Mouse (Mus musculus): ENCODE data around the gene Msh5. TPM values are rescaled to one million over a fixed set of nuclear protein-coding genes. Genes with fewer than 3 reads are reported as not detected.

The Msh5 gene
- polyA plus RNA-seq, 1 experiment from 2014 or later: 3.9 TPM

DNA sequence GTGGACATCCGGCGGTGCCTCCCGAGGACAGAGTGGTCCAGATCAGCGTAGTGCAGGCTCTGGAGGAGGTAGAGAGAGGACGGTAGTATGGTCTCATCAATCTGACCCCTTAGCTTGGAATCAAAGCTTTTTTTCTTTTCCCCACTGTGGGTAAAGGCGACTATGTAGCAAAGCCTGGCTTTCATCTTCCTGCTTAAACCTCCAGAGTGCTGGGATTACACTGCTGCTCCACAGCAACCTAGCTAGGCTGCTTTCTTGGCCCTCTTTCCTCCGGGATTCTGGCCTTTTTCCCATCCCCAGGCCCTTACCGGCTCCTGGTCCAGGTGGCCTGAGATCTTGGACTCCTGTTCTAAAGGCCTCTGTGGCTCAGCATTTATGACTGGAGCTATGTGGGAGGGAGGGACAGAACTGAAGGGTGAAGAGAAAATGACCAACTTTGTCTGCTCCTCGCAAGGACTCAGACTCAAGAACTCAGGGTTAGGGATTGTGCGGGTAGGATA is 17.9 kb upstream of the Msh5 start:
- peaks cover 31% of the 10 kb centered on the region for H3K36me3 ChIP-seq
- H3K4me1 ChIP-seq: peaks cover 41% of the 10 kb centered on the region
- 19% methylated on average over 10 of the region's 10 CpGs for WGBS
- peak overlapping the region; percentile 56 for H3K4me3 ChIP-seq
- no peaks in the 10 kb centered on the region for H3K9me3 ChIP-seq
- DNase-seq (ENCODE audit: low spot score): no peak
- no peak overlapping the region for H3K27ac ChIP-seq
- peaks cover 65% of the 10 kb centered on the region for H3K27me3 ChIP-seq (ENCODE audit: insufficient read depth, poor library complexity, severe bottlenecking)

DNA sequence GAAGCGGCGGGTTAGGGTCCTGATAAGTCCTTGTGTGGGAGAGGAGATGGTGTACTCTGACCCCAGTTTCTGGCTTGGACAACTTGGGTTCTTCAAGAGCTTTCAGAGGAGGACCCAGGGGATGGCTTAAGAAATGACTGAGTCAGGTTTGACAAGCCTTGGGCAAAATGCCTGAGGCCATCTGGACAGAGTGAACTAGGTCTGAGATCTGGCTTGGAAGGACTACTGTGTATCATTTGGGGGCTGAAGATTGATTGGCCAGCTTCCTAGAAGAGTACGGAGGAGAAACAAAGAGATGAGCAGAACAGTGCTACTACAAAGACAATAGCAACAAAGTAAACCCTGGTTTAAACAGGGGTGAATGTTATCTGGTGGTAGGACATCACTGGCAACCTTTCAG is 16.9 kb upstream of the Msh5 start:
- Histone ChIP-seq H3K4me1 (peaks cover 46% of the 10 kb centered on the region), H3K4me3 (no peak overlapping the region), H3K9me3 (no peaks in the 10 kb centered on the region), H3K27me3 (ENCODE audit: insufficient read depth, poor library complexity, severe bottlenecking) (peaks cover 56% of the 10 kb centered on the region), H3K36me3 (peaks cover 31% of the 10 kb centered on the region), H3K27ac (no peak overlapping the region)
- 83% methylated on average over 3 of the region's 3 CpGs for WGBS
- DNase-seq (ENCODE audit: low spot score): no peak

DNA sequence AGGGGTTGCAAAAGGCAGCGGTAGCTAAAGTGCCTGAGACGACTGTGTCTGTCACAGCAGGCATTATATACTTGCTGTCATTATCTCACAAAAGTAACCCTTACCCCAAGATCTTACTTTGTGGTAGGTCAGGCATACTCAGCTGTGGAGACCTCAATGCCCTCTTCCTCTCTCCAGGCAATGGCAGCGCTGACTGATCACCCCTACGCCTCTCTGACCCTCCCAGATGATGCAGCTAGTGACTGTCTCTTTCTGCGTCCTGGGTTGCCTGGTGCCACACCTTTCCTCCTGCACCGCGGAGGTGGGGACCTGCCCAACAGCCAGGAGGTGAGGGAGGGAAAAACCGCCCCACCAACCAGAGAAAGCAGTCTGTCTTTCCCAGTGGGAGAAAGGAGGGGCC is 14.8 kb upstream of the Msh5 start:
- 71% methylated on average over 8 of the region's 8 CpGs for WGBS
- Histone ChIP-seq H3K4me3 (no peak overlapping the region), H3K27ac (no peak overlapping the region), H3K4me1 (peaks cover 56% of the 10 kb centered on the region), H3K27me3 (ENCODE audit: insufficient read depth, poor library complexity, severe bottlenecking) (peaks cover 34% of the 10 kb centered on the region), H3K36me3 (peaks cover 52% of the 10 kb centered on the region), H3K9me3 (no peaks in the 10 kb centered on the region)
- no peak for DNase-seq (ENCODE audit: low spot score)

DNA sequence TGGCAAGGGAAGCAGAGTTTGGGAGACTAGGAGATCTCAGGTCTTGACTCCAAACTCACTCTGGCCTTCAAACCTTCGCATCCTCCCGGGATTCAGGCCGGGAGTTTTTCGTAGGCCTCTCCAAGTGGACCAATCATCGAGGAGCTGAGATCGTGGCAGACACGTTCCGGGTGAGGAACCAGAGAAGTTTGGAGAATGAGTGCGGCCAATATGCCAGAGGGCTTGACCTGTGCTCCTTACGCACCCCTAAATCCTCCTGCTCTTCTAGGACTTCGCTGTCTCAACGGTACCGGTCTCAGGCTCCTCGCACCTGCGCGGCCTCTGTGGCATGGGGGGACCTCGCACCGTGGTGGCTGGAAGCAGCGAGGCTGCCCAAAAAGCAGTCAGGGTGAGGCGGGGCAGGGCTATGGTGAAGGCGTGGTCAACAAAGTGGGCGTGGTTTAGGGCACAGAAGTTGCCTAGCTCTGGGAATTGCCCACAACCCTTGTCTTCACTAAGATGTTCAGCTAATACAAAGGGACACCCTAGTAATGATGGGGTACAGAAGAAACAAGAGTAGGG is 14.3 kb upstream of the Msh5 start:
- no peak for DNase-seq (ENCODE audit: low spot score)
- Histone ChIP-seq H3K4me1 (peaks cover 54% of the 10 kb centered on the region), H3K27ac (no peak overlapping the region), H3K9me3 (no peaks in the 10 kb centered on the region), H3K27me3 (ENCODE audit: insufficient read depth, poor library complexity, severe bottlenecking) (peaks cover 29% of the 10 kb centered on the region), H3K36me3 (peaks cover 56% of the 10 kb centered on the region), H3K4me3 (peak overlapping the region; percentile 77)
- WGBS: 60% methylated on average over 22 of the region's 22 CpGs

DNA sequence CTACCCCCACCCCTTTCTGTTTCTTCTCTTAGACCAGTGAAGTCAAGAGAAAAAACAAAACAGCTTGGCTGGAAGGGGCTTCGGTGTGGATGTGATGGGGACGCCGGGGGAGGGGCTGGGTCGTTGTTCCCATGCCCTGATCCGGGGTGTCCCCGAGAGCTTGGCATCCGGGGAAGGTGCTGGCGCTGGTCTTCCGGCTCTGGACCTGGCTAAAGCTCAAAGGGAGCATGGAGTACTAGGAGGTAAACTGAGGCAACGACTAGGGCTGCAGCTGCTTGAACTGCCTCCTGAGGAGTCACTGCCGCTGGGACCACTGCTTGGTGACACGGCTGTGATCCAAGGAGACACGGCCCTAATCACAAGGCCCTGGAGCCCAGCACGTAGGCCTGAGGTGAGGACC is 13.5 kb upstream of the Msh5 start:
- Histone ChIP-seq H3K4me1 (peaks cover 49% of the 10 kb centered on the region), H3K27ac (peak overlapping the region; percentile 92; the same call in 1 of the 2 replicates), H3K9me3 (no peaks in the 10 kb centered on the region), H3K36me3 (peaks cover 63% of the 10 kb centered on the region), H3K4me3 (peak overlapping the region; percentile 77), H3K27me3 (ENCODE audit: insufficient read depth, poor library complexity, severe bottlenecking) (peaks cover 22% of the 10 kb centered on the region)
- 24% methylated on average over 14 of the region's 14 CpGs for WGBS
- DNase-seq (ENCODE audit: low spot score): no peak

DNA sequence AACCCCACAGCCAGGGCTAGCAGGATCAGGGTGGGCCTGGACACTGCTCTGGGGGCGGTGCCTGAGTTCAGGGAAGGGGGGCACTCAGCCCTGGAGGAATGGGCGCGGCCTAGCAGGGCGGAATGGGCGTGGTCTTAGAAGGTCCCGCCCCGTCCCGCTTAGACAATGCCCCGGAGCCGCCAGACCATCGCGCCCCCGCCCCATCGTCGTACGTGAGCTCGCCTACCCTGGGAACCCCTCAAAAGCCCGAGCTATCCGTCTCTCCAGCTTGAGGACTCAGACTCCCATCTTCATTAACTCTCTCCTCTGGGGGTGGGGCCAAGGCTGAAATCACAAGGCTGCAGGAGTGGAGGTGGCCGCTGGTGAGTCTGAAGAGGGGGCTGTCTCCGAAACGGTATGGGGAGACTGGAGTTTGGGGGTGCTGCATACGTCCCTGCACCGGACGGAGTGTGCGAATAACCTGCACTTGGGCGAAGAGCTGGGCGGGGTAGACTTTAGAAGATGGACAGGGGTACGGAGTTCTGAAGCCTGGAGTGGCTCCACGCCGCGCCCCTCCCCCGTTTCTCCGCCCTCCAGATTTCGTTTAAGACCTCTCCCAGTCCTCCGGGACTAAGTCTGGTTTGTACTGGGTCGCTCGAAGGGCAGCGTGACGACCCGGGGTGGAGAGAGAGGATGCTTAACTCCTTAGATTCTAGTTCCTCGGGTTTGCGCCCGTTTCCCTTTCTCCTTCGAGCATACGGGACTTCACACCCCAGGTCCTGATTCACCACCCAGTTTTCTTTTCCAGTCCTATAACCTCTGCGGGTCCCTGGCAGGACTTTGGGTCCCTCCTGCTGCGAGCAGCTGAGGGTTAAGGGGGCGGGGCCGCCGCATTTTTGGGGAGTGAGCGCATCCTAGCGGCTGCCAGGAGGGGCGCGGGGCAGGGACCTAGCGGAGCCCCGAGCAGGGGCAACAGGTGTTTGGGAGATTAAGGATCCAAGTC is 12.7 kb upstream of the Msh5 start, which contains the start of gene Ddah2:
TSS of gene Ddah2 (plus strand) at position 125 of the 982 bp plus-strand sequence.
- H3K36me3 ChIP-seq: peaks cover 72% of the 10 kb centered on the region
- WGBS: under 1% methylated on average over 57 of the region's 57 CpGs
- H3K27ac ChIP-seq: peak within 1 kb of the TSS; percentile 92
- H3K27me3 ChIP-seq (ENCODE audit: insufficient read depth, poor library complexity, severe bottlenecking): peaks cover 13% of the 10 kb centered on the region
- peak; percentile 97 for DNase-seq (ENCODE audit: low spot score)
- peak within 1 kb of the TSS; percentile 77 for H3K4me3 ChIP-seq
- peaks cover 42% of the 10 kb centered on the region for H3K4me1 ChIP-seq
- no peaks in the 10 kb centered on the region for H3K9me3 ChIP-seq

DNA sequence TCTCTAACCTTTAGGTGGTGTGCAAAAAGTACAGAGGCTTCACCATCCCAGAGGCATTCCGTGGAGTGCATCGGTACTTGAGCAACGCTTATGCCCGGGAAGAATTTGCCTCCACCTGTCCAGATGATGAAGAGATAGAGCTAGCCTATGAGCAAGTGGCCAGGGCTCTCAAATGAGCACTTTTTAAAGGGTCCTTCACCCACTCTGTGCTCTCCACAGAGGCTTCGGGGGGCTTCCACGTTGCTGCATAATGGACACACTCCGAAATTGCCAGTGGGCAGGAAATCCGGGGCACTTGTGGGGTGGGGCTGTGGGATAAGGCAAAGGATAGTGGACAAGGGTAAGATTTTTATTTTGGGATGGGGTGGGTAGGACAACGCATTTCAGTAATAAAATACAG is 11.8 kb upstream of the Msh5 start:
- H3K27ac ChIP-seq: peak overlapping the region; percentile 92; the same call in 1 of the 2 replicates
- 62% methylated on average over 9 of the region's 9 CpGs for WGBS
- peak overlapping the region; percentile 77 for H3K4me3 ChIP-seq
- peaks cover 40% of the 10 kb centered on the region for H3K4me1 ChIP-seq
- no peak for DNase-seq (ENCODE audit: low spot score)
- H3K9me3 ChIP-seq: no peaks in the 10 kb centered on the region
- peaks cover 79% of the 10 kb centered on the region for H3K36me3 ChIP-seq
- peaks cover 5% of the 10 kb centered on the region for H3K27me3 ChIP-seq (ENCODE audit: insufficient read depth, poor library complexity, severe bottlenecking)

DNA sequence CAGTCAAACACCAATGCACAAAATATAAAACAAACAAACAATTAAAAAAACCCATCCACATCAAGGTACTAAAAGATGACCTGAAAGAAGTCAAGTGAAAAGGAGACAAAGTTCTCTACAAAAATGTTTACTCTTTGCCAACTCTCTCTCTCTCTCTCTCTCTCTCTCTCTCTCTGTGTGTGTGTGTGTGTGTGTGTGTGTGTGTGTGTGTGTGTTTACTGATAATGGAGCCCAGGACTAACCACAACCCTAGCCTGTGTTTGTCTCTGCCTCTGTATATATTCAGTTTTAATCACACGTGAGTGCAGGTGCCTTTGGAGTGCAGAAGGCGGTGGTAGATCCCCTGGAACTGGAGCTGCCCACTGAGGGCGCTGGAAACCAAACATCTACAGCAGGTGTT is 10.5 kb upstream of the Msh5 start:
- DNase-seq (ENCODE audit: low spot score): no peak
- H3K27me3 ChIP-seq (ENCODE audit: insufficient read depth, poor library complexity, severe bottlenecking): no peaks in the 10 kb centered on the region
- no peaks in the 10 kb centered on the region for H3K9me3 ChIP-seq
- H3K4me3 ChIP-seq: no peak overlapping the region
- H3K36me3 ChIP-seq: peaks cover 81% of the 10 kb centered on the region
- H3K4me1 ChIP-seq: peaks cover 50% of the 10 kb centered on the region
- no peak overlapping the region for H3K27ac ChIP-seq
- 77% methylated on average over 3 of the region's 3 CpGs for WGBS

DNA sequence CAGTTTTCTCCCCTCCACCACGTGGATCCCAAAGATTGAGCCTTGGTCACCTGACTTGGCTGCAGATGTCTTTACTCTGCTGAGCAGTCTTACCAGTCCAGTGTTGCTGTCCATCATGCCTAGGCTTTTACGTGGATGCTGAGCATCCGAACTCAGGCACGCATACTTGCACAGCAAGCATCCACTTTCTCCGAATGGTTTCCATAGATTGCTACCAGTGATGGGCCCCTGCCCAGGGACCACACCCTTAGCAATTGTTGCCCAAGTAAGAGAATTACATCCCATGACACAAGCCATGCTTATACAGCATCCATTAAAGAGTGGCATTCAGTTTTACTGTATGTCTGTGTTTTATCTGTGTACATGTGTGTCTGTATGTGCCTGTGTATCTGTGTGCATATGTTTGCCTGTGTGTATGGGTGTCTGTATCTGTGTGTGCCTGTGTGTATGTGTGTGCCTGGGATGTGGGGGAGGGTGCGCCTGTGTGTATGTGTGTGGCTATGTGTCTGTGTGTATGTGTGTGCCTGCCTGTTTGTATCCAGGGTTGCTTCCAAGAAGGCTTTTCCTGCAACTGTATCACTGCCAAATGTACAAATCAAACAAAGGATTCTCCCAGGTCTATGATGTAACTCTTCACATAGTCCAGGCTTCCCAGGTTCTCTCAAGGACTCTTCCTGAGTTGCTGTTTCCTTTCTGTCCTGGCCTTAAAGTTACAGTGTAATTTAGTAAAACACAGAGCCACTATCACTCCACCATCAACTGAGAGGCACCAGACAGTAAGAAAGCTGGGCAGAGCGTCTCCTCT is 9.3 kb upstream of the Msh5 start:
- H3K4me3 ChIP-seq: no peak overlapping the region
- peaks cover 73% of the 10 kb centered on the region for H3K36me3 ChIP-seq
- H3K27me3 ChIP-seq (ENCODE audit: insufficient read depth, poor library complexity, severe bottlenecking): no peaks in the 10 kb centered on the region
- H3K4me1 ChIP-seq: peaks cover 54% of the 10 kb centered on the region
- DNase-seq (ENCODE audit: low spot score): no peak
- H3K9me3 ChIP-seq: no peaks in the 10 kb centered on the region
- 91% methylated on average over 7 of the region's 7 CpGs for WGBS
- H3K27ac ChIP-seq: no peak overlapping the region

DNA sequence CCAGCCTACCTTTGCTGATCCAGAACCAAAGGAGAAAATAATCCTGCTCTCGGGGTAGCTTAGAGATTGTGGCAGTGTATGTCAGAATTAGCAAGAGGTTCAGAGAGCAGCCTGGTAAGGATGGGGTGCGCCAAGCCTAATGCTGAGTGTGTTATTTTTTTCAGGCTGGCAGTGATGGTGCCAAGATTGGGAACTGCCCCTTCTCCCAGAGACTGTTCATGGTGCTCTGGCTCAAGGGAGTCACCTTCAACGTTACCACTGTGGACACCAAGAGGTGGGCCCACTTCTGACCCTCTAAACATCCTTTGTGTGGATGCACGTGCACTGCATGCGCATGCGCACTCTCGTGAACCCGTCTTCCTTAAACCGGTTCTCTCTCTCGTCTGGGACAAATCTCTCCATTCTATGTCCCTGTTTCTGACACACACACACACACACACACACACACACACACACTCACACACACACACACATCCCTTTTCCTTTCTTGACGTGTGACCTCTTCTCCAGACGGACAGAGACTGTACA is 5.8 kb upstream of the Msh5 start:
- WGBS: 69% methylated on average over 12 of the region's 12 CpGs
- no peak for DNase-seq (ENCODE audit: low spot score)
- H3K4me3 ChIP-seq: peak overlapping the region; percentile 80
- H3K36me3 ChIP-seq: peaks cover 53% of the 10 kb centered on the region
- H3K4me1 ChIP-seq: peaks cover 51% of the 10 kb centered on the region
- H3K27me3 ChIP-seq (ENCODE audit: insufficient read depth, poor library complexity, severe bottlenecking): no peaks in the 10 kb centered on the region
- peak overlapping the region; percentile 98 for H3K27ac ChIP-seq
- H3K9me3 ChIP-seq: no peaks in the 10 kb centered on the region

DNA sequence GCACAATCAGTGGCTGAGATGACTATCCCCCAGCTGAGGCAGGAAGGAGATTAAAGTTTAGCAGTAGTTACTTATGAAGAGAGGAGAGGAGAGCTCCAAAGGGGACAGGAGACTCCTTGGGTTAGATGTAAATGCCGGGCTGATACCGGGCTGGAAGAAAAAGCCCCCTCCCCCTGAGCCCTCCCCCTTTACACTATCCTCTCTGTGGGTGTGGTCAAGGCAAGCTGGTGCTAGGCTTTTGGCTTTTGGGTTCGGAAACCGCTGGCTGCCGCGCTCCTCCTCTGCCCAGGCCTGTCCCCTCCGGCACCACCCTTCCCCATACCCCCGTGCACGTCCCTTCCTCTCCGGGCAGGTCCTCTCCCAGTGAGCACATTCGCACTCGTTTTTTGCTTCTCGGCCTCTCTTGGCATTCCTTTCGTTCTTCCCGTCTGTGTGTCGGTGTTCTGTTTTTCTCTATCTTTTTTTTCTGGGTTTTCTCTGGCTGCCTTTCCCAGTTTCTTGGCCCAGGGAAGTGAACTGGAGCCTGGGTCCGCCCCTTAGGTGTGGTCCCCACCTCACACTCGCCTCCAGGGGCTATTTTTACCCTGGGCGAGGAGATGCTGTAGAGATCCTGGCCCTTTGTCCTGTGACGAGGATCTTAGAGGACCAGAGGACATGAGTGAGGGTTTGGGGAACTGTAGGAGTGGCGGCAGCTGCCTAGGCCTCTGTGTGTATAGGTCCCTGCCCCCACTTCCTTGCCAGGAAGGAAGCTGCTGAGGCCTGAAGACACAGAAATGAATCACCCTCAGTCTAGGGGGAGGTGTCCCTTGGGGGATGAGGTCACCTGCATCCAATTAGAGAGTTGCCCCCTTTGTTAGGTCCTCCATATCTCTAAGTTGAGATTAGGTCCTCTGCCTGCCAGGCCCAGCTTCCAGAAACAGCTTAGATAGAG is 4.9 kb upstream of the Msh5 start:
- peak overlapping the region; percentile 98 for H3K27ac ChIP-seq
- H3K27me3 ChIP-seq (ENCODE audit: insufficient read depth, poor library complexity, severe bottlenecking): no peaks in the 10 kb centered on the region
- H3K36me3 ChIP-seq: peaks cover 45% of the 10 kb centered on the region
- peak overlapping the region; percentile 80 for H3K4me3 ChIP-seq
- under 1% methylated on average over 21 of the region's 21 CpGs for WGBS
- peak; percentile 95 for DNase-seq (ENCODE audit: low spot score)
- no peaks in the 10 kb centered on the region for H3K9me3 ChIP-seq
- H3K4me1 ChIP-seq: peaks cover 58% of the 10 kb centered on the region
